Mouse (Mus musculus): Measurements from ENCODE around the gene Coq8b. TPM values are rescaled to one million over a fixed set of nuclear protein-coding genes. Genes with fewer than 3 reads are reported as not detected.
A peak's percentile ranks its signal among the peaks of the same experiment; 100 is the strongest.

Coq8b gene
- polyA plus RNA-seq, 1 experiment from 2014 or later = 15.9 TPM

DNA sequence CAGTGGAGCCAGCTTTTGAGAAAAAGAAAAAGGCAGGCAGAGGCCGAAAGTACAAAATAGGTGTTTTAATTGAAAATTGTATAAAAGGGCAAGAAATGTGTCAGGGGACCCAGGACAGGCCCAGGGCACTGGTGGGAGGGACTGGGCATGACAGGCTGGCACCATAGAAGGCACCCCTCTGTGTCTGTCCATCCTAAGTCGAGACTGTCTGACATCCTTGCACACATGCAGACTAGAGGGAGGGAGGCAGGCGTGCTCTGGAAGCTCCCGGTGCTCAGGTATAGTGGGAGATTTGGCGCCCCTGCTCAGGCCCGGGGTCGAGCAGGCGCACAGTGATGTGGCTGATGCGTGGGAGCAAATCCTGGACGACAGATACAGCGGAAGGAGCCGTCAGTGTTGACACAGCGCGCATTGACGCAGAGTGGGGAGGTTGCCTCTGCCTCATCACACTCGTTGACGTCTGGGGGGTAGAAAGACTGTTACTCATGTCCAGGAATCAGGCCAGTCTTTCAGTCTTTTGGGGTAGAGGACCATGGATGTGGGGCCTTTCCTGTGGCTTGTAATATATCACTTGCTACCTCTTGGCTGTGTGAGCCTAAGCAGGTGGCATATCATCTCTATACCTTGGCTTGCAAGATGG is 72.4 kb downstream of the Coq8b start:
- ATAC-seq (replicated peaks; ENCODE audit: extremely low read depth, insufficient read depth, low FRiP score) = no peak
- Histone ChIP-seq H3K27me3 (ENCODE audit: control insufficient read depth, insufficient read depth, low read length) (peaks cover 6% of the 10 kb centered on the region), H3K4me1 (ENCODE audit: control insufficient read depth, insufficient read depth, low read length) (peaks cover 6% of the 10 kb centered on the region), H3K9ac (ENCODE audit: low read length) (no peak overlapping the region), H3K4me3 (ENCODE audit: low read length) (no peak overlapping the region), H3K27ac (ENCODE audit: low read length) (no peak overlapping the region), H3K9me3 (replicated peaks; ENCODE audit: control insufficient read depth, low read length) (no peaks in the 10 kb centered on the region), H3K4me2 (ENCODE audit: low read depth, low read length) (no peak overlapping the region), H3K36me3 (ENCODE audit: control insufficient read depth, insufficient read depth) (no peaks in the 10 kb centered on the region)
- WGBS = 71% methylated on average over 17 of the region's 17 CpGs

DNA sequence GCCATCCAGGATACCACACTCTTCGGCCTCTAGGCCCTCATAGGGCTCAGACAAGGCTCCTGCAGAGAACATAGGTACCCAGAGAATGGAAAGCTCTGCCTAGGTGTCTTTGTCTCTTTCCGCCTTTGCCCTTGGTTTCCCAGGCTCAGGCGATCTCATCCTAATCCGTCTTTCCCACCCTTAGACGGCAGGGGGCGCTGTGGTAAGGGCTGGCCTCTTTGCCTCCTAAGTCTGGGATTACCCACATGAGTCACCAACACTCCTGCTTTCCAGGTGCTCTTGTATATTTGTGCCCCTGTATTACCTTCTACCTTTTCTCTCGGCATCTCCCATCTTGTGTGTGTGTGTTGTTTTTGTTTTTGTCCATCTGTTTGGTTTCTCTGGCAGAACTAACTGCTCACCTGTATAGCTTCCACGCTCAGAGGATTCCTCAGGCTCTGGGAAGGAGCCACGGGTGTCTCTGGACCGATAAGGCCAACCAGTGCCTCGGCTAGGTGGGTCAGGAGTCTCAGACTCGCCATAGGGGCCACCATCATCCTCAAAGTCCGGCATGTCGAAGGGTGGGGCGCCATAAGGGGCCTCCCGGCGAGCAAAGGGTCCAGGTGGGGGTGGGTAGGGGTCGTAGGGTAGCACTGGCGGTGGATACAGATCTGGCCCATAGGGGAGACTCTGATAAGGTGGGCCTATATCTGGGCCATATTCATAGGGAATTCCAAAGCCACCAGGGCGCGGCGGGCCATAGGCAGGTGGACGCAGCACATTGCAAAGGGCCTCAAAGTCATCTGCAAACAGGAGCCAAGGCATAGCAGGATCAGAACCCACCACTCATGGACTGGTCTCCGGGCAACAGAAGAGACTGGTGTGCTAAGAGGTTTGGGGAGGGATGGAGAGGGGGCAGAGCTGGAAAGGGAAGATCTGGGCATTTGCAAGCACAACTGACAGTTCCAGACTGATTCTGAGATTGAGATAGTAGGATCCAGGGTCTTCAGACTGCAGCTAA is 73.6 kb downstream of the Coq8b start:
- 71% methylated on average over 24 of the region's 24 CpGs for WGBS
- Histone ChIP-seq H3K27ac (ENCODE audit: low read length) (no peak overlapping the region), H3K27me3 (ENCODE audit: control insufficient read depth, insufficient read depth, low read length) (peaks cover 6% of the 10 kb centered on the region), H3K9me3 (replicated peaks; ENCODE audit: control insufficient read depth, low read length) (no peaks in the 10 kb centered on the region), H3K4me1 (ENCODE audit: control insufficient read depth, insufficient read depth, low read length) (peaks cover 9% of the 10 kb centered on the region), H3K4me2 (ENCODE audit: low read depth, low read length) (no peak overlapping the region), H3K4me3 (ENCODE audit: low read length) (no peak overlapping the region), H3K36me3 (ENCODE audit: control insufficient read depth, insufficient read depth) (no peaks in the 10 kb centered on the region), H3K9ac (ENCODE audit: low read length) (no peak overlapping the region)
- no peak for ATAC-seq (replicated peaks; ENCODE audit: extremely low read depth, insufficient read depth, low FRiP score)

DNA sequence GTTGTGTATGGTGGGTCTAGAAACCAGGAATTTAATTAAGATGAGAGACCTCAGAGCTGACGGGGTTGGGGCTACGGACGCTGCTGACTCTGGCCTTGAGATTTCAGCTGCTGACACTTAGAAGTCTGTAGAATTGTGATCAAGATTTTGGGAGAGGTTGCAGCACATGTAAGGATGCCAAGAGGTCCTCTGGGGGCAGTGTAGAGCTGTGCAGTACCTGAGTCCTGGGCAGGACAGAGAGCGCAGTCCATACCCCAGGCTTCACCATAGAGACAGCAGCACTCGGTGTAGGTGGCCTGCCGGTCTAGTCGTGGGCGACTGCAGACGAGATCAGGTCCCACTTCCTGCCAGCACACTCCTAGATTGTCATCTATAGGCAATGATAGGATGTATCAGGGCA is 74.7 kb downstream of the Coq8b start:
- Histone ChIP-seq H3K27ac (ENCODE audit: low read length) (no peak overlapping the region), H3K4me1 (ENCODE audit: control insufficient read depth, insufficient read depth, low read length) (peaks cover 9% of the 10 kb centered on the region), H3K9me3 (replicated peaks; ENCODE audit: control insufficient read depth, low read length) (no peaks in the 10 kb centered on the region), H3K9ac (ENCODE audit: low read length) (no peak overlapping the region), H3K27me3 (ENCODE audit: control insufficient read depth, insufficient read depth, low read length) (peaks cover 6% of the 10 kb centered on the region), H3K4me2 (ENCODE audit: low read depth, low read length) (no peak overlapping the region), H3K4me3 (ENCODE audit: low read length) (no peak overlapping the region), H3K36me3 (ENCODE audit: control insufficient read depth, insufficient read depth) (no peaks in the 10 kb centered on the region)
- no peak for ATAC-seq (replicated peaks; ENCODE audit: extremely low read depth, insufficient read depth, low FRiP score)
- 62% methylated on average over 9 of the region's 9 CpGs for WGBS

MicroRNAs encoded within 50 kb of the gene (microRNA counts, 519-probe panel; counts per million panel counts)
- 293 counts per million, percentile 1 among the panel's probes with 10 or more counts for microRNA mmu-miR-1191

Small RNAs within 50 kb of the gene (microRNA-seq; reads per million reads assigned to microRNA genes)
- 4.5 reads per million, percentile 17 among the genes with 10 or more reads in this experiment for gene Mir1191

Other genes with a start within 250 kb of the Coq8b start
- gene Cyp2a12, start 203.9 kb upstream of the Coq8b start, polyA plus RNA-seq (2015; fragmentation: Nextera tagmentation; extraction: Ambion mirVana) = not detected in 2 replicates
- 12.8 and 18.0 TPM in 2 replicates for gene Cyp2f2, start 113.1 kb upstream of the Coq8b start, polyA plus RNA-seq (2015; fragmentation: Nextera tagmentation; extraction: Ambion mirVana)
- 0.08 TPM in 1 of 2 replicates, not detected in the other for gene Cyp2t4, start 79.3 kb upstream of the Coq8b start, polyA plus RNA-seq (2015; fragmentation: Nextera tagmentation; extraction: Ambion mirVana)
- gene Egln2, start 66.2 kb upstream of the Coq8b start, polyA plus RNA-seq (2015; fragmentation: Nextera tagmentation; extraction: Ambion mirVana) = 48.4 and 55.3 TPM in 2 replicates
- gene Rab4b, start 54.1 kb upstream of the Coq8b start, polyA plus RNA-seq (2015; fragmentation: Nextera tagmentation; extraction: Ambion mirVana) = 48.1 and 51.0 TPM in 2 replicates
- gene Gm21983, start 51.9 kb upstream of the Coq8b start, polyA plus RNA-seq (2015; fragmentation: Nextera tagmentation; extraction: Ambion mirVana) = not detected in 2 replicates
- gene Mia, start 51.9 kb upstream of the Coq8b start, polyA plus RNA-seq (2015; fragmentation: Nextera tagmentation; extraction: Ambion mirVana) = 5.0 and 11.6 TPM in 2 replicates
- gene BC024978, start 37.2 kb upstream of the Coq8b start, polyA plus RNA-seq (2015; fragmentation: Nextera tagmentation; extraction: Ambion mirVana) = 2.4 and 2.6 TPM in 2 replicates
- 146 and 165 TPM in 2 replicates for gene Snrpa, start 36.8 kb upstream of the Coq8b start, polyA plus RNA-seq (2015; fragmentation: Nextera tagmentation; extraction: Ambion mirVana)
- gene Itpkc, start 4.4 kb upstream of the Coq8b start, polyA plus RNA-seq (2015; fragmentation: Nextera tagmentation; extraction: Ambion mirVana) = 2.5 and 3.4 TPM in 2 replicates
- 8.7 and 10.2 TPM in 2 replicates for gene Numbl, start 25.4 kb downstream of the Coq8b start, polyA plus RNA-seq (2015; fragmentation: Nextera tagmentation; extraction: Ambion mirVana)
- gene Ltbp4, start 104.7 kb downstream of the Coq8b start, polyA plus RNA-seq (2015; fragmentation: Nextera tagmentation; extraction: Ambion mirVana) = 63.5 and 86.0 TPM in 2 replicates
- gene Shkbp1, start 123.0 kb downstream of the Coq8b start, polyA plus RNA-seq (2015; fragmentation: Nextera tagmentation; extraction: Ambion mirVana) = 22.3 and 24.1 TPM in 2 replicates
- 0.46 TPM in 1 of 2 replicates, not detected in the other for gene Gm20479, start 124.4 kb downstream of the Coq8b start, polyA plus RNA-seq (2015; fragmentation: Nextera tagmentation; extraction: Ambion mirVana)
- 0.10 and 0.43 TPM in 2 replicates for gene Sptbn4, start 214.7 kb downstream of the Coq8b start, polyA plus RNA-seq (2015; fragmentation: Nextera tagmentation; extraction: Ambion mirVana)
- 48.3 and 52.3 TPM in 2 replicates for gene Blvrb, start 215.0 kb downstream of the Coq8b start, polyA plus RNA-seq (2015; fragmentation: Nextera tagmentation; extraction: Ambion mirVana)
- 22.1 and 23.4 TPM in 2 replicates for gene Sertad3, start 240.7 kb downstream of the Coq8b start, polyA plus RNA-seq (2015; fragmentation: Nextera tagmentation; extraction: Ambion mirVana)

All from heart, embryonic 16.5 days (tissue).